Mouse (Mus musculus) cerebellum, postnatal 14 days (tissue): Measurements from ENCODE around the gene Nfic.

Experiments
- DNase-seq, 2 experiments: peaks; one replicate each; pipeline ENCODE4 v3.0.0; 2021; ENCODE audit warnings: mixed read lengths in 2 of 2

Nfic gene

DNA sequence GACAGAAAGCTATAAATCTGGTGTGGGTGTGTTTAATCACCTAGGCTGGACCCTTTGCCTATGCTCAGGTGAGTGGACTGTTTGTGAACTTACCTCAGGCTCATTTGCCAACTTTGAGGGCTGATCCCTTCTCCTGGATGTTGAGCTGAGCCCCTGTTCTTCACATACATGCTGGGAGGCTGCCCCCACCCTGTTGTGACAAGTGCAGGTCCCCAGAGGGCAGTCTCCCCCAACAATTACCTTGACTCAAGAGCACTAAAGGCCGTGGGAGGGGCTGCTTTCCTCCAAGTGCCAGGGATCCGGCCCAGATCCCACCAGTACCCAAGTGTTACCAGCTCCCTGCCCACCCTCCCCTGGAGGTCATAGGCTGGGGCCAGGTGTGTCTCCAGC, 29.6 kb upstream of the Nfic start:
- DNase-seq: no peak

DNA sequence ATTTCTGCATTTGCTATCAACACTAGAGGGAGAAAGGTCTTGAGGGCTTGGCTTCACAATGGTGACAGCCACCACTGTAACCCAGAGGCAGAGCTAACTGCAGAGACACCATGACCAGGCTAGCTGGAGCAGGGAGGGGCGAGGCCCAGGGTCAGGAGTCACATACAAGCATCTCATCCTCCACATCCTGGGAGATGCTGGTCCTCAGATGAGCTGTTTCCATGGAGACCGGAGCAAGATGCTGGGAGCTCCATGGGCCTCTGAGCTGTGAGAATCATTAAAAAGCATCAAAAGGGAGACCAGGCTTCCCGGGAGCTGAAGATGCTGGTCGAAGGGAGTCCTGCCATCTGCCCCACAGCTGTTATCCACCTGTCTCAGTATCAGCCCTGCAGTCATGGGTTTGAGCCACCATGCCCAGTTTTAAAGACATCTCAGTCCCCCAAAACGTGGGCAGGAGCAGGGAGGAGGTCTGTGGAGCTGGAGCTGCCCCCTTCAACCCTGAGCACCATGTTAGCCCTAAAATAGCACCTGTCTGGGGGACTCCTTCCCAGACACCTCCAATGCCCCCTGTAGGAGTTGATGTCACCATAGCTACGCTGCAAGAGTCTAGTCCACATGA, 29.1 kb upstream of the Nfic start:
- no peak for DNase-seq

GRCm38 (mm10) chr10:81483983-81484382, 28.5 kb upstream of the Nfic start:
- DNase-seq: peak; percentile 66 to 80

DNA sequence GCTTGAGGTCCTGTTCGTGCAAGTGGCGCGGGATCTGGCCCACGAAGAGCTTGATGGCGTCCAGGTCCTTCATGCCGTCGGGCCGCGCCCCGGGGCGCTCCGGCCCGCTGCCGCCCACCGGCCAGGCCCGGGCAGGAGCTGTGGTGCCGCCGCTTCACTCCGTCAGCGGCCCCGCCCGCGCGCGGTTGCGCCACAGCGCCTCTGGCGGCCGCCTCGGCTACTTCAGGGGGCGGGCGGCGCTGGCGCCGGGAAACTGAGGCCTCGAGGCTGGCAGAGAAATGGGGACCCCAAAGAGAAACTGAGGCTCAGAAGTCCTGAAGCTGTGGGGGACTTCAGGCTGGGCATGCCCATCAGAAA, 27.1 kb upstream of the Nfic start, which contains the start of gene Celf5:
TSS of gene Celf5 (minus strand) at position 177 of the 357 bp plus-strand sequence.
- peak; percentile 79 to 89 for DNase-seq

- DNase-seq: peak; percentile 47 to 60
These were observed 26.4 kb upstream of the Nfic start for GRCm38 (mm10) chr10:81481605-81482532.

GRCm38 (mm10) chr10:81474461-81474860, 19.0 kb upstream of the Nfic start:
- DNase-seq: no peak

- peak; percentile 83 to 86 for DNase-seq
These were observed 17.6 kb upstream of the Nfic start for GRCm38 (mm10) chr10:81473003-81473451.

- DNase-seq: no peak
These were observed 17.1 kb upstream of the Nfic start for GRCm38 (mm10) chr10:81472403-81473002.

GRCm38 (mm10) chr10:81470454-81470853, 15.0 kb upstream of the Nfic start:
- peak in 1 of 2 experiments; percentile 72 for DNase-seq

DNA sequence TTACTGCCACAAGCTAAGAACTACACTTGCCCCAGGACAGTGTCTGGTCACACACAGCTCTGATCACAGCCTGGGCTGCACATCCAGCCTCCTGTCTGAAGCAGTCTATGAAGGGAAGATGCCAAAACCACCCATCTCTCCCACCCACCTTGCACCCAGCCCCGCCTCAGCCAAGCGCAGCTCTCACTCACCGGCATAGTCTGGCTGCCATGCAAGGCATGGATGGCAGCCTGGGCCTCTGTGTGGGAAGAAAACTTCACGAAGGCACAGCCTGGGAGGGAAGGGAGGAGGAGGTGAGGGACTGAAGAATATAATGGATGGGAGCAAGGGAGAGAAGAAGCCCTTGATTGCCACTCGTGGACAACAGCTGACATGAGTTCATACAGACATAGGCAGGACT, 13.8 kb upstream of the Nfic start:
- DNase-seq: no peak

DNA sequence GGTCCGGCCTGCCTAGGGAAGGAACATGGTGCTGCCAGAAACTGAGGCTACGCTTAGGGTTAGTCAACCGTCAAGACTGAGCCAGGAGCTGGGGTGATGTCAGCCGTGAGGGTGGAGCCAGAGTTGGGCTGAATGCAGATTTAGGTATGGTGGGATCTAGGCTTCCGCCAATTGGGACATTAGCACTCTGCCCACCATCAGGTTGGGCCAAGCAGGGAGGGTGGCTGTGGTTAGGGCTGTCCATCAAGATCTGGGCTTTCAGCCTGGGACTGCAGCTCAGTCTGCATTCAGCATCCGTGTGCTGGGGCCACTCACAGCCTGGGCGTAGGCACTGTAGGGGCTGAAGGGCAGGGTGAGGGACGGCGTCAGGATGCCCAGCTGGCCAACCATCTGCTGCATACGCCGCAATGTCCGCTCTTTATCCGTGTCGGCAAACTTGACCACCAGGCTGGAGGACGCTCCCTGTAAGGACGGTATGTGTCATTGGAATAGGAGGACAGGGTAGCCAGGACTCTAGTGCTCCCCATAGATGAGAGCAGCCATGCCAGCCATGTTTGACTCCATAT, 12.3 kb upstream of the Nfic start:
- DNase-seq: peak in 1 of 2 experiments; percentile 45

DNA sequence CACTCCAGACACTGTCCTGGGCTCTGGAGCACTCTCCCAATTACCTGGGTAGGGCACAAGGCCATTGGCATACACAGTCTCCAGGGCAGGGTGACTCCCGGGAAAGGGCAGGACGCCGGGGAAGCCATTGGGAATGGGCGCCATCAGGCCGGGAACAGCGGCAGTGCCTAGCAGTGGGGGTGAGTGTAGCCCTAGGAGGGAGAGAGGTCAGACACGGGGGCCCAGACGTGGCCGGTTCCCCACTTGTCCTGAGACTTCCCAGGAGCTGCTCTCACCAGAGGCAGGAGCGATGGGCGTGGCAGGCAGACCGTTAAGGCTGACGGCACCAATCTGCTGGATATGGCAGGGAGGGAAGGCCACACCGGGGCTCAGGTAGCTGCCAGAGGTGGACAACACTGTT, 11.4 kb upstream of the Nfic start:
- peak in 1 of 2 experiments; percentile 21 for DNase-seq

DNA sequence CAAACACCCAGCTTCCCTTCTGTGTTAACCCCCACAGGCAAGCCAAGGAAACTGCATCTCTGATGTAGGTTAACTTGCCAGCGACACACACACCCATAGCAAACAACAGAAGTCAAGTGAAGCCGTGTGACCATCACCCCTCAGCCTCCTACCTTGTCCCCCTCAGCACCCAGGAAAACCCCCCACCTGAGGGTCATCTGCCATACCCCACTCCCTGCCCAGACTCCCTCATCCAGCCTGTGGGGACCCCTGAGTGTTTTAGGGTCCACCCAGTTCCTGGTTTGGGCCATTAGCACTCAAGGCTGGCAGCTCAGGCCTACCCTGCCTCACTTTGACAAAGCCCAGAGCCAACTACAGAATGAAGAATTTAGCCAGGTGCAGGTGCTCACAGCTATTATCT, 10.6 kb upstream of the Nfic start:
- no peak for DNase-seq

DNA sequence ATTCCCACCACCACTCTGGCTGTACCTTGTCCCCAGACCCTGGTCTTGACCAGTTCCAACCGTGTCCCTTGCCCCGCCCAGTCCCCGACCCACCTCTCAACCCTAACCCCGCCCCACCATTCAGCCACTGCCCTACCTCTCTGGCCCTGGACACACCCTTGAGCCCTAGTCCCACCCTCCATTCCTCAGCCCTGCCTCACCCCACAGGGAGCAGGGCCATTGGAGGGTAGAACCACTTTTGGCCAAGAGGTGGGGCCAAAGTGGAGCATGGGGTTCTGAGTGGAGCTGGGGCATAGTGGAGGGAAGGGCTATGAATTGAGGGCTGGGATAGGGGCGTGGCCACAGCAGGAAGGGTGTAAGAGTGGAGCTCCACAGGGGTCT, 9.8 kb upstream of the Nfic start:
- DNase-seq: peak in 1 of 2 experiments; percentile 22

DNA sequence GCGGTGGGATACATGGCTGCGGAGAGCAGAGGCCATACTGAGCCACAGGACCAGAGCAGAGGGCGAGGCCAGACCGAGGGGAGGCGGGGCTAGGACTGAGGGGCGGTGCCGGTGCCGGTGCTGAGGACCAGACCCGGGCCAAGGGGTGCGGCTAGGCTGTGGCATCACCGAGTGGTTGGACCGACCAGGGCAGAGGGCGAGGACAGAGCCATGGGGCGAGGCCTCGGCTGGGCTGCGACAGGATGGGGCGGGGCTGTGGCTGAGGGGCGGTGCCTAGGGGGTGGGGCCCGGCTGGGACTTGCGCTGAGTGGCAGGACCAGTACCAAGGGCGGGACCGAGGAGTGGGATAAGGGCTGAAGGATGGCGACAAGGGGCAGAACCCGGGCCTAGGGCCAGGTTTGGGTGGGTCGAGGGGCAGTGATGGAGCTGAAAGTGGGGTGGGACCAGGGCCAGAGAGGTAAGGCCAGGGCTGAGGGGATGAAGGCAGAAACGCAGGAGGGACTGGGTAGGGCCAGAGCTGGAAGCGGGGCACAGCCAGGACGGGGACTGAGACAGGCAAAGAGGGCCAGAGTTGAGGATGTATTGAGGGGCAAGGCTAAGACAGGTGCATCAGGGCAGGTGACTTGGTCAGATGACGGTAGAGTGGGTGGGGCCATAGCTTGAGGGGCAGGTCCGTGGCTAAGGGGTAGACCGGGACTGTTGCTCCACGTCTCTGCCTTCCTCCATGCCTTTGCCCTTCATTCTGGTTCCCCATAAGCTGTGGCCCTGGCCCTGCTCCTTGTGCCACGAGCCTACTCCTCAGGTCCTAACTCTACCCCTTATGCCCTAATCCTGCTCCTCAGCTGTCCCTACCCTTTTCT, 9.2 kb upstream of the Nfic start:
- peak; percentile 64 to 70 for DNase-seq

DNA sequence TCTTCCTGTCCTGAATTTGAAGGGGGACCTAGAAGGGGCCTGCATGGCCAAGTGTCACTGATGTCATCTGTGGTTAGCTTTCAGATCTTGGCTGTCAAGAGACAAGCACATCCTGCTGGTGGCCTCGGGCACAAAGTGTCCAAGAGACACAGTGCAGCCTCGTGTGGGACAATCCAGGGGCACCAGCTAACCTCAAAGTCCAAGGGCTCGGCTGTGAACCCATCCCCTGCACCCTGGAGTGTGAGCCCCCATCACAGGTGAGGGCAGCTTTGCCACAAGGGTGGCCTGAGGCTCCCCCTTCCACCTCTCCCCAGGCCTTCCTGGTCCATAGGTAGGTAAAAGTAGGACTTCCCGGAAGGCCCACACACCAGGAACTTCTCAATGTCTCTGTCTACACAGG, 8.1 kb upstream of the Nfic start:
- peak; percentile 9 for DNase-seq

- DNase-seq: peak in 1 of 2 experiments; percentile 10
These were observed 7.5 kb upstream of the Nfic start for GRCm38 (mm10) chr10:81462917-81463316.

- peak; percentile 26 to 43 for DNase-seq
These were observed 7.0 kb upstream of the Nfic start for GRCm38 (mm10) chr10:81462415-81462804.

GRCm38 (mm10) chr10:81461673-81462414, 6.4 kb upstream of the Nfic start:
- peak; percentile 10 to 27 for DNase-seq

GRCm38 (mm10) chr10:81460951-81461350, 5.5 kb upstream of the Nfic start:
- no peak for DNase-seq

- peak in 1 of 2 experiments; percentile 69 for DNase-seq
These were observed 5.0 kb upstream of the Nfic start for GRCm38 (mm10) chr10:81460471-81460870.
